Mouse (Mus musculus): ENCODE data around the gene Olfr994.

The Olfr994 gene

DNA sequence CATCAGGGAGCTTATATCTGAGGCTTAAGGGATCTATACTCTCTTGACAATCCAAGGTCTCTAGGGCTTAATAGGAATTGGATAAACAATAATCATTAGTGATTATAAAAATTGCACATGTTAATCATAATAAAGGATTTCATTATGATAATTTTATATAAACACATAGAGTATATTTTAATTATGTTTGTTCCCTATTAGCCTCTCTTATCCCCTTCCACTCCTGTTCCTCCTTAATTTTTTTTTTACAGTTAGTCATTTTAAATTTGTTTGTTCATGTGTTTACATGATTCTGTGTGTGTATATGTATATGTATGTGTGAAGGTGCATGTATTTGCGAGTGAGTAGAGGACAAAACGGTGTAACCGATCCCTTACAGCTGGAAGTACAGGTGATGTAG, at the start of gene Olfr994:
Olfr994 (minus strand) TSS at position 101 of the 400 bp plus-strand sequence.
- DNase-seq (ENCODE audit: low spot score in 2 of 2), result no peak

DNA sequence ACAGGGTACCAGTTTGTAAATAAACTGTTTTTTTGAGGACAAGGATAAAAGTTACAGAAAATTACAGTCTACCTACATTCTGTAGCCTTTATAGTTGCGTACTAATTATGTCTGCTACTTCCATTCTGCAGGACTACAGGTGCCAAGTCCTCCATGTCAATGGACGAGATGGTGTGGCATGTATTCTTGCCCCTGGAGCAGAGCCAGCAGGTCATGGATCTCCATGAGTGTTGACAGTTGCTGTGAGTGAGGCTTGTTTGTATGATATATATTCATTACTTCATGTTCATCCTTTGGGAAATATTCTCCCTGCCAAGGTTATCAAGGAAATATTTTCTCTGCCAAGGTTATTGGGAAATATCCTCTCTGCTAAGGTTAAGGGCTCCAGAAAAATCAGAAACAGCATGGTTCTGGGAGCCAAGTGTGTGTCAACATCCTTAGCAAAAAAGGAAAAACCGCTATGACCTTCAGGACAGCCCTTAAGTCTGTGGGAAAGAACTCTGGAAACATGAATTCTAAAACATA, 30.6 kb upstream of the Olfr994 start:
- no peak for DNase-seq (ENCODE audit: low spot score in 2 of 2)

DNA sequence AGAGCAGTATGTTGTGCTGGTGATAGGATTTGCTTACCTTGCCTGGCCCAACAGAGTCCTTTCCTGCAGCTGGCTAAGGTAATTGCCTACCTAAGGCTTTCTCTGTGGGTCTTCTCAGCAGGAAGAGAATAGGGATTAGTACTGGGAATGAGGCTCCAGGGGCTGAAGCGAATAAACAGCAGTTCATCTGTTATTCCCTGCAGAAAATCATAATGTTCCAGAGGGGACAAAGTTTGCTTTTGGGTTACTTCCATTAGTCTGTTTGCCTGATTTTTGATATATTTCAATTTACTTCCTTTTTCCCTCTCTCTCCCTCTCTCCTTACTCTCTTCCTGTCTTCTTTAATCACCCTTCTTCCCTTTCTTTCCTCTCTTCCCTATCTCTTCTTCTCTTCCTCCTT, 7.3 kb upstream of the Olfr994 start, which contains the start of gene Olfr995:
Olfr995 (minus strand) TSS at position 101 of the 400 bp plus-strand sequence.
- no peak for DNase-seq (ENCODE audit: low spot score in 2 of 2)

DNA sequence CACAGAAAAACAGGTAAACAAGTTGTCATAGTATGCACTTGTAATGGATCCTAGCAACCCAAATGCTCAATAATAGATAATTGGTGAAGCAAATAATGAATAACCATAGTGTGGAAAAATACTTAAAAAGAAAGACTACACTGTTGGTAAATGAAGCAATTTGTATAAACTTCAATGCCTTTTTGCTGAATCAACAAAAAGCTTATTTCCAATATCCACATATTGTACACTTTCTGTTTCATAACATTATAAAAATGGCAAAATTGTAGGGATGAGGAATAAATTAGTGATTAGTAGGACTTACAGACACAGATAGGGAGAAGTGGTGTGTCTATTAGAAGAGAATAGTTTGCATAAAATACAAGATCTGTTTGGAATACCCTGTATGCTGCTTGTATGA, 6.3 kb upstream of the Olfr994 start:
- DNase-seq (ENCODE audit: low spot score in 2 of 2), result no peak

DNA sequence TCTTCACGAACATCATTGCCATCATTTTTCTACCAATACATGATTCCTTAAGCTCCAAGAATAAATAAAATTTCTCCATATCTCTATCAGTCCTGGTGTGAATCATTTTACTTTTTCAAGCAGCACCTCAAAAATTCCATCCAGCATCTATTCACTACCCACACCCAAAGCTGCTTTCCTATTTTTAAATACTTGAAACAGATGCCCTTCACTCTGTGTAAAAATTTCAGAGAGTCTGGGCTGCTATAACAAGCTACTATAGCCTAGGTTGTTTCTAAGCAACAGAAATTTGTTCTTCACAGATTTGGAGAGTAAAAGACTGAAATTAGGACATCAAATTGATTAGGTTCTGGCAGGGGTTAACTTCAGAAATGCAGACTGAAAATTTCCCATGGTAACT, 10.4 kb downstream of the Olfr994 start:
- peak; percentile 12 to 27 for DNase-seq (ENCODE audit: low spot score in 2 of 2)

DNA sequence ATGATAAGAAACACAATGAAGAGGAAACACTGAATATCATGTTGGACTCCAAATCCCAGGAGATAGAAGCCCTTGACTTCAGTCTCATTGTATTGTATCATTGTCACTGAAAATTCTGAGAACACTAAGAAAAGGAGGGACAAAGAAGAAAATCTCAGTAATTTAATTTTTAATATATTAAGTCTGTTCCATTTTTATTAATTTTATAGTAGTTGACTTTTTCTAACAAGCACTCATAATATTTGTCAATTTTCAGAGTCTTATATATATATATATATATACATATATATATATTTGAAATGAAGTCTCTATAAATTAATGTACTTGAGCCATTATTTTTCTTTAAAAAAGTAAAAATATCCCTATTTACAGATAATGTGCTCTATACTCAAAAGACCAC, 21.5 kb downstream of the Olfr994 start, which contains the start of gene Olfr993:
Olfr993 (minus strand) TSS at position 101 of the 400 bp plus-strand sequence.
- no peak for DNase-seq (ENCODE audit: low spot score in 2 of 2)

DNA sequence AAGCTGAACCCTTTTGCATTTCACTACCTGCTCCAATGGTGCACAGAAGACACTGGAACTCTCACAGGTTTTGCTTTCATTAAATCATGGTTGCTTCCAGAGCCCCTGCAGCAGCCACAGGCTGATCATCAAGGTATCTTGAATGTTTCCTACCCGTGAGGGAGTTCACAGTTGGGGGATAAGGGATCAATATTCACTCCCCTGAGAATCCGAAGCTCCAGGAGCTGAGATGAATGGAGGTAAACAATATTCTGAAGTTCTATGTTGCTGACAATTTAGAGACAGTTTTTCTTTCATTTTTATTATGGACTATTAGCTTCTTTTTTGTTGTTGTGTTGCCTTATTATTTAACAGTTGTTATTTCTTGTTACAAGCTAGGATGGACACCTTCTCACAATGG, 26.9 kb downstream of the Olfr994 start, which contains the start of gene Olfr992:
Olfr992 (minus strand) TSS at position 101 of the 400 bp plus-strand sequence.
- no peak for DNase-seq (ENCODE audit: low spot score in 2 of 2)

Data from left cerebral cortex, adult 9 months (tissue).